8 mouse cellular contexts compared by ENCODE assay signal in genomic region chr5:36396011-36396410, GRCm38 (mm10). TPM values are rescaled to one million over a fixed set of nuclear protein-coding genes. Genes with fewer than 3 reads are reported as not detected.
DNase-seq lines count a peak whose midpoint lies in the region; ATAC-seq lines count a peak whose summit lies in the region.

No protein-coding gene starts in this region.

- H3K4me2 ChIP-seq in hindbrain, embryonic 16.5 days (ENCODE audit: low read length): peak overlapping the region; percentile 99
- H3K4me2 ChIP-seq in midbrain, embryonic 11.5 days: peak overlapping the region; percentile 99

- peaks cover 31% of the 10 kb centered on the region for H3K4me1 ChIP-seq in hindbrain, embryonic 16.5 days (ENCODE audit: control insufficient read depth, insufficient read depth, low read depth, low read length)
- peaks cover 19% of the 10 kb centered on the region for H3K4me1 ChIP-seq in midbrain, embryonic 11.5 days (ENCODE audit: control insufficient read depth, insufficient read depth, low read length)

- DNase-seq in WW6 (ENCODE audit: low read depth, low spot score): peak; percentile 46
- peak; percentile 70 to 85 for DNase-seq in cerebellum, postnatal 14 days
- DNase-seq in frontal cortex, postnatal 25 days (ENCODE audit: low spot score in 2 of 2): peak; percentile 74 to 81
- DNase-seq in left cerebral cortex, adult 18-20 months (ENCODE audit: low spot score in 2 of 2): peak; percentile 78 to 81
- peak; percentile 97 for DNase-seq in midbrain, embryonic 11.5 days (ENCODE audit: low spot score, missing footprints)
- DNase-seq in spleen, adult 18-20 months: peak; percentile 56 to 74

- no peak overlapping the region for H3K9ac ChIP-seq in hindbrain, embryonic 16.5 days (ENCODE audit: low read depth, low read length)
- no peak overlapping the region for H3K9ac ChIP-seq in midbrain, embryonic 11.5 days (ENCODE audit: low read length)

- H3K36me3 ChIP-seq in hindbrain, embryonic 16.5 days (ENCODE audit: control insufficient read depth, insufficient read depth, low read length): no peaks in the 10 kb centered on the region
- no peaks in the 10 kb centered on the region for H3K36me3 ChIP-seq in midbrain, embryonic 11.5 days (ENCODE audit: control insufficient read depth, insufficient read depth, low read length)

- no peak overlapping the region for H3K27ac ChIP-seq in hindbrain, embryonic 16.5 days (ENCODE audit: low read depth, low read length)
- no peak overlapping the region for H3K27ac ChIP-seq in midbrain, embryonic 11.5 days (ENCODE audit: low read depth, low read length)

- H3K27me3 ChIP-seq in hindbrain, embryonic 16.5 days (replicated peaks; ENCODE audit: control insufficient read depth, insufficient read depth, low read length): no peaks in the 10 kb centered on the region
- peaks cover 12% of the 10 kb centered on the region for H3K27me3 ChIP-seq in midbrain, embryonic 11.5 days (ENCODE audit: control insufficient read depth, insufficient read depth, low read length)

- H3K4me3 ChIP-seq in hindbrain, embryonic 16.5 days (ENCODE audit: low read length): peak overlapping the region; percentile 81
- peak overlapping the region; percentile 72; the same call in 1 of the 2 replicates for H3K4me3 ChIP-seq in midbrain, embryonic 11.5 days (ENCODE audit: low read depth, low read length)

- ATAC-seq in hindbrain, embryonic 16.5 days: no peak
- ATAC-seq in midbrain, embryonic 11.5 days (ENCODE audit: low FRiP score): peak; percentile 13; the same call in 1 of the 2 replicates
- ATAC-seq in inflammation-experienced regulatory T-cells, adult 6 months: no peak

- WGBS in hindbrain, embryonic 16.5 days: 73% methylated on average over 3 of the region's 3 CpGs
- 59% methylated on average over 3 of the region's 3 CpGs for WGBS in midbrain, embryonic 11.5 days

- H3K9me3 ChIP-seq in hindbrain, embryonic 16.5 days (ENCODE audit: control insufficient read depth, low read length): no peaks in the 10 kb centered on the region
- H3K9me3 ChIP-seq in midbrain, embryonic 11.5 days (ENCODE audit: control insufficient read depth, low read length): no peaks in the 10 kb centered on the region

RNA-seq across cellular contexts. Expression of gene Sorcs2, which starts 1.9 kb away (rescaled TPM):
- polyA plus RNA-seq in hindbrain, embryonic 16.5 days (2015; fragmentation: Nextera tagmentation; extraction: Ambion mirVana): 11.8 and 15.5 TPM in 2 replicates
- total RNA-seq in left cerebral cortex, adult 18-20 months (2021): 10 to 100 TPM; 33.8 to 34.3 TPM
- polyA plus RNA-seq in midbrain, embryonic 11.5 days (2014; fragmentation: Nextera tagmentation; extraction: Ambion mirVana): 6.7 and 7.3 TPM in 2 replicates
- 1 to 10 TPM in 2 of 3 experiments, not detected in 1; 2.9 to 3.9 TPM for polyA plus RNA-seq in inflammation-experienced regulatory T-cells, adult 6 months (2017; shearing (Covaris generic))

Comparison
In these comparisons a context has a peak if more than half of its experiments do, and no peak if none do; other contexts are left out.
1. DNase-seq: peak in every context shown above with its lines; median percentile 97 in midbrain, embryonic 11.5 days; 80 in left cerebral cortex, adult 18-20 months; 78 in cerebellum, postnatal 14 days; 78 in frontal cortex, postnatal 25 days; 65 in spleen, adult 18-20 months; 46 in WW6.